Mouse (Mus musculus) lung, postnatal 14 days (tissue): Measurements from ENCODE around the gene Smap1.

Source experiments
- DNase-seq: peaks from one replicate; pipeline ENCODE4 v3.0.0; 2021

Smap1 gene

DNA sequence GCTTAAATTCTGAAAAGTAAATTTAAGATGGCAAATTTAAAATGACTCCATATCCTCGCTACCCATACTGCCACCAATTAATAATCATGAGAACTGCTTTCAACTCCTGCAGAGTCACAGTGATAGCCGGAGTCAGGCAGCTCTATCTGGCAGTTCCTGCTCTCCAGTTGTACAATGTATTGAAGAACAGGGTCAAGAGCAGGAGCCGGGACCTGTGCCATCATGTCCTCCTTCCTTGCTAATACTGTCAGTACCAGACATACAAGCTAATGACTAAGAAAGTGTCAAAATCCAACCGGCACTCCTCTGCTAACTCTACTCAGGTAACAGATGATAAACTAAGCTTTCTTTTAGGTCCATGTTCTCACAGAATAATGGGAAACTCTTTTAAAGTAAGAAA, 3.0 kb downstream of the Smap1 start:
- DNase-seq: no peak

DNA sequence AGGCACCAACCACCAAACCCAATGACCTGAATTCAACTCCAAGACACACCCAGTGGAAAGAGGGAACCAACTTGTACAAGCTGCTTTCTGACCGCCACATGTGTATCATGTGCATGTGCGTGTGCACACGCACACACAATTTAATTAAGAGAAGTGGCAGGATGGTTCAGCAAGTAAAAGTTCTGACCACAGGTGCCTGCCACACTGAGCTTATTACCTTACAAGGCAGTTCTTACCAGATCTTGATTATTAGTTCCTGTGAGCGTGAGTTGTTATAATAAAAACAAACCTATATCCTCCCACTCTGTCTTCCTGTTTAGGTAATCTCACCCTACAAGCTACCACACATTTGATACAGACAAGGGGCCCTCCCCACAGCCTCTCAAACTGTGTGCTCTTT, 6.6 kb downstream of the Smap1 start:
- no peak for DNase-seq

DNA sequence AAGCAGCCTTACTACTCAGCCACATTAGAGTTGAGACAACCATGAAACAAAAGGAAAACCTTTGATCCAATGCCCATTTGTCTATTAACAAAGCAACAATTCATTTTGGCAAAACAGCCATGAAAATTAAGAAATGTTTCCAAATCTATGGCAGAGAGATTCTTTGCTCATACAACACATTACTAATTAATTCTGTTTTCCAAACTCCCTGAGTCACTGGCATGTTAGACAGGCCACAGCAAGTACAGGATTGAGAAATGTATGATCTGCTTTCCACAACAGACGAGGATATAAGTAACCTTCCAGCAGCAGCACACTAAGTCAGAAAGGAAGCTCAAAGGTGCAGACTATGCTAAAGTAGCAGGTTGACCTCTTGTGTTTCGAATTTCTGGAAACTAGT, 9.1 kb downstream of the Smap1 start:
- no peak for DNase-seq

DNA sequence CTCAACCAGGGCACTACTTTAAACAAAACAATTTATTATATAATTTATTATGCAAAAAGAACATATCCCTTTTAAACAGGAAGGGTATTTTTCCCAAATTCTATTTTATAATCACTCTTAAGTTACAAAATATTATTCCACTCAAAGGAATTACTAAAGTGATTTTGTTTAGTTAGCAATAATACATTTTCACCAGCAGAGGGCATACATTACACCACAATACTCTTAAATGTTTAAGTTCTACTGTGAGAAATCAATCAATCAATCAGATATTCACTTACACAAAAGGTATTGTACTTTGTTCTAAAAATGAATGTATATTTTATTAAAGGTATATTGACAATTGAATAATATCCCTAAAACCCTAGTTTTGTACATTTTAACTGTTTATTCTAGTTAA, 16.0 kb downstream of the Smap1 start:
- no peak for DNase-seq

DNA sequence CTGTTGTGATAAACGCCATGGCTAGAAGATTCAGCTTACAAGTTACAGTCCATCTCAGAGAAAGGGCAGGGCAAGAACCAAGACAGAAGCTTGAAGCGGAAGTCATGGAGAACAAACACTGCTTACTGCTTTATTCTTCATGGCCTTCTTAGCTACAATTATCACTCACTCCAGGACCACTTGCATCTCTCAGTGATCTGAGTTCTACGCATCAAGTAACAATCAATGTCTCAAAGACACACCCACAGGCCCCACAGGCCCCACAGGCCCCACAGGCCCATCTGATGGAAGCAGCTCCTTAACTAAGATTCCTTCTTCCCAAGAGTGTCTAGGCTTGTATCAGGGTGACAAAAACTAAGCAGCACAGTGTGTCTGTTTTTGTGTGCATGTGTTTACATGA, 18.8 kb downstream of the Smap1 start:
- DNase-seq: no peak

DNA sequence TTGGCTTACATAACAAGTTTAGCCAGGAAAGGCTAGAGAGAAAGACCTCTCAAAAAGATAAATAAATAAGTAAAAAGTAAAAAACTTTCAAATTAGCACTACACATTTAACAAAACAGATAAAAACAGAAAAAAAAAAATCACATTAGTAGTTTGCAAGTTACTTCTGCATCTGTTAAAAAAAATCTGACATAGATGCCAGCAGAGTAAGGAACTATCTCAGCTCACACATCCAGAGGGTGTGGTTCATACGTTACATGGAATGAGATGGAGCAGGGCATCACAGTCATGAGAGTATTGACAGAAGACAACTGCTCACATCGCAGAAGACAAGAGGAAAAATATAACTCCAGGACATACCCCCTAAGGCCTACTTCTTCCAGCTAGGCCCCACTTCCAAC, 19.4 kb downstream of the Smap1 start:
- no peak for DNase-seq

DNA sequence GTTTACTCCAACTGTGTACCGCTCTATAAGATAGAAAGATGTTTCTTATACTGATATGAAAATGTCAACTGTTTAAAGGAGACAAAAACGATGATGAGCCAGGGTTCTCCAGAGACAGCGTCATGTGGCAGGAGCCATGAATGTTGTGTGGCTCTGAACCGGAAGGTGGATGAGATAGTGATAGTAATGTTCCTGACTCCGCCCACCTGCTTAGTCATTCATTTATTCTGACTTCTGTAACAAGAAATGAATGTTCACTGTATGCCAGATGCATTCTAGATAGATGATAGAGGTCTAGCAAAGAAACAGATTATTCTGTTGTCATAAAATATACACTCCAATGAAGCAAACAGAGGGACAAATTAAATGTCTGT, 22.5 kb downstream of the Smap1 start:
- no peak for DNase-seq

DNA sequence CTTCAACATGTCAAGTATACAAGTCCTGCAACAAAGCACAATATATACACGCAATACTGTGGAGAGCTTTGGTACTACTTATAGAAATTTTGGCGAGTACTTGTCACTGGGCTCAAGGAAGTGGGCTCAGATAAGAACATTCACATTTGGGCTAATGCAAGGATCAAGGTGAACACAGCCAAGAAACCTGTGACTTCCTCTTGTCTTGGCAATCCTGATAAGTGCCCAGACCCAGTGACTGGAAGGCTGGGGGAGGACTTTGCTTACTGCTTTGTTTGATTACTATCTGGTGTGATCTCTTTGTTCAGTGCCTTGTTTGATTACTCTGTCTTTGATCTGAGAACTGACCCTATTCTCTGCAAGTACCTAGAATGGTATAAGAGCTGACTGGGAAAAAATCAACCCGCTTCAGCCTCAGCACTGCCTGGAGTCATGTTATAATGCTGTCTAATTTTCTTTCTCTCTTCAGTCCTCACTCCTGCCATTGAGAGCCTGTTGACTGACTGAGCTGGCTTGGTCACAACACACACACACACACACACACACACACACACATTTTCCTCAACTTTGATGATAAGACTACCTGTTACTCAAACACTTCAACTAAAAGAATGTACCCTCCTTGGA, 23.0 kb downstream of the Smap1 start:
- DNase-seq: no peak

DNA sequence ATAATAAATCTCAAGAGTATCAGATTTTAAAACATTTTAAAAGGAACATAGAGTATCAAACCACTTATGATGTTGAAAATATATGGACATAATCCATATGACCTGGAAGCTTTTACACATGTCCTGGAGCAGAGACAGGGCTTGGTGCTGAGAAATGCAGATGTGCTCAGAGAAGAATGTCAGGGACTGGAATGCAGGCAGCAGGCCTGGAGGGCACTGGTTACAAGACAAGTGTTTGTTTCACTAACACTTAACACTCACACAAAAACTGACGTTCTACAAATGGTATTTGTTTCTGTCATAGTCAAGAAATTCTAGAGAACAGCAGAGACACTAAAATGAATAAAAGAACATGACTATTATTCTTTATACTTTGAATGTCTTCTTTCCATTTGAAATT, 30.0 kb downstream of the Smap1 start:
- no peak for DNase-seq

DNA sequence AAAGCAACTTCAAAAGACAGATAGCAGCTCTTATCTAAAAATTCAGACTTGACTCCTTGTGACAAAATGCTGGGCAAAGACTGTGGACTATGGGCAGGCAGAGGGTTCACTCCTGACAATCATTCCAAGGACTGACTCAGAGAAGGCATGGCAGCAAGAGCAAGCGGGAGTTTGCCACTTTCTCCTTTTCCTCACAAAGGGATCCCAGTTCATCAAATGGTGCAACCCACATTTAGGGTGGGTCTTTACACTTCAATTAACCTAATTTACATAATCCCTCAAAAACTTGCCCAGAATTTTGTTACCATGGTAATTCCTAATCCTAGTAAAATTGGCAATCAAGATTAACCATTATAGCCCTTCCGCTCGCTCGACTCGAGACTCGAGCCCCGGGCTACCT, 37.2 kb downstream of the Smap1 start:
- DNase-seq: no peak

DNA sequence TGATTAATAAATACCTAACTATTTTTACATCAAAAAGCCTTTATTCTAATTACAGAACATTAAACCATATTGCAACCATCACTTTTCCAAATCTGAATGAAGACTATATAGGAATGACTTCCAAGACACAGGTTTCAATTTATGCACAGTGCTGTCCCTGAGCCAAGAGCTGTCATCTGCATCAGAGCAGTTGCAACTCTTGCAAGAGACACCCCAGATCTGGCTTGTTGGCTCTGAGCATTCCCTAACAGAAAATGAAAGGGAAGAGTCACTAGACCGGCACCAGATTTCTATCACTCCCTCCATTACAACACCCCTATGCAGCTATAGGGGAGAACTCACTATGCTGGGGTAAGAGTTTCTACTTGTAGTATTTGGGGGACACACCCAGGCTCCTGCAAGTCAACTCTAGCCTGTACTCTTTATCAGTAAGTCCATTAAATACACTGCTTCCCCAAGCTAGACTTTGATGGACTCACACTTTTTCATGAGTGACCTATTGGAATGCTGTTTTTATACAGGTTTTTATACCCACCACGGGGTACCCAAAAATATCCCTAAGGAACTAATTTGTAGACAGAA, 37.9 kb downstream of the Smap1 start:
- DNase-seq: no peak

DNA sequence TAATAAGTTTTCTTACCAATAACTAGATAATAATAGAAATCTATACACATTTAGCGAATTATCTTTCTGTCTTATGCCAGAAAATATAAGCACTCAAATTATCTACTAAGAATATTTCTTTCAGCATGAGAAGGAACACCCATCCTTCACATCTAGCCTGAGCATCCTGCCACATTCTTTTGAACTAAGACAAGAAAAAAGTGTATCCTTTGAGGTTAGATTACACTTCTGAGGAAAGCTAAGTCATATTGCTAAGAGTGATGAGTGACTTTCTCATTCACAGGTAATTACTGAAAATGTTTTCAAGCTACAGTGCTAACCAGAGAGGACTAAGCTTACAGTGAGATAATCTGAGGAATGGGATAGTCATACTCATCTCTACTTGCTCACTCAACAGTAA, 39.4 kb downstream of the Smap1 start:
- DNase-seq: no peak

DNA sequence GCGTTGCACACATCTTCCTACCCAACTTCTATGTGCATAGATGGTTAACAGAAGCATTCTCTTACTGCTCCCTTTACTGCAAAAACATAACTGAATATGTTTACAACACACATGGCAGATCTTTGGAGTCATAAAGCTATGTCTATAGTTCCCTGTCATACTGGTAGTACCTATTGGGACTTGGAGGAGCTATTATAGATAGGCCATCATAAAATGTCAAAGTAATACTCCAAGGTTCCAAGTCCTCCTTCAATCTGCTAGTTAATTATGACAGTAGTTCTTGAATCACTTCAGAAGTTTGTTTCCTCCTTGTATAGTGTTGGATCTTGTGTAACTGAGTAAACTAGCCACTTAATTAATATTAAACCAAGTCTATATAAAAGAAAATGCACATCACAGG, 49.9 kb downstream of the Smap1 start:
- no peak for DNase-seq

DNA sequence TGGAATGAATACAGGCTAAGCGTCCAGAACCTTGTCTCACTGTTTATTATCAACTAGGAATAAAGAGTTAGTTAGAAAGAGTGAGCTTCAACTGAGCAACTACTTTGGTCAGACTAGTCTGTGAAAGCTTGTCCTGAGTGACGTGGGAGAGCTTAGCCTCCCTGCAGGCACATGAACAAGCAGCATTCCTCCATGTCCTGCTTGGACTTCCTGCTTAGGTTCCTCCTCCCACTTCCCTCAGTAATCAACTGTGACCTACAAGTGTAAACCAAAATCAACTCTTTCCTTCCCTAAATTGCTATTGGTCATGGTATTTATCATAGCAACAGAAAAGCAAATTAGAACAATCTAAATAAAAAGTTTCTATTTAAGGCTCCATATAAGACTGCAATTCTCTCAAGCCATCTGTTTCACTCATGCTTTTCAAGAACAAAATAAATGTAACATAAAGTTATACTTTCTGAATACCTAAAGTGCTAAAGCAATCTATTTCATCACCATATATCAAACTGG, 54.7 kb downstream of the Smap1 start:
- no peak for DNase-seq

DNA sequence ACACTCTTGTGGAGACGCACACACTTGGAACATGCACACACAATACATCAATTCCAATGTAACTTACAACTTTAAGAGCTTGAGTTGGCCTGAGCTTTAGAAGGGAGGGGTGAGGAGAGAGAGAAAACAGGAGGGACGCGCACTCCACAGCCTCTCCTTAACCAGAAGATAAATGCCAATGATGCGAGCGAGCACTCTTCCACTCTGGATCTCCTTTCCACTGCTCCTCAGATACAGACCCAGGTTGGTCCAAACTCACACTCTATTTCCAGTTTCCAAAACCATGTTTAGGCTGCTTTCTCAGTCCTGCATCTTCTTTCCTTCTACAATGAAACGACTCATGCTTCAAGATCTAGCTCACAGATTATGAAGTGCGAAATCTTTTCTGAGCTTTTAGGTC, 56.6 kb downstream of the Smap1 start:
- DNase-seq: no peak

DNA sequence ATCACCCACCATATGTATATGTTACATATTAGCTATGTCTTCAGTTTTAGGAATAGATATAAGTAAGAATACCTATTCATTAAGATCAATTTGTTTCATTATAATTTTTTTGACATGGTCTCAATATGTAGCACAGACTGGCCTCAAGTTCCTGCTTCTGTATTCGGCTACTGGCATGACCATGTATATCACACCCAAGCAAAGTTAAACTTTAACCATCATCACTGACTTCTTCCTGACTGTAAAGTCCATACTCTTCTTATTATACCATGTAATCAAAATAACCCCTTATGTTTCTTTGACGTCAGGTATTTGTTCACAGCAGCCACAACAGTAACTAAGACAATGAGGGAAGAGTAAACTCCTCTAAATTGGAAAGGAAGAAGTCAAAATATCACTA, 61.2 kb downstream of the Smap1 start:
- no peak for DNase-seq

DNA sequence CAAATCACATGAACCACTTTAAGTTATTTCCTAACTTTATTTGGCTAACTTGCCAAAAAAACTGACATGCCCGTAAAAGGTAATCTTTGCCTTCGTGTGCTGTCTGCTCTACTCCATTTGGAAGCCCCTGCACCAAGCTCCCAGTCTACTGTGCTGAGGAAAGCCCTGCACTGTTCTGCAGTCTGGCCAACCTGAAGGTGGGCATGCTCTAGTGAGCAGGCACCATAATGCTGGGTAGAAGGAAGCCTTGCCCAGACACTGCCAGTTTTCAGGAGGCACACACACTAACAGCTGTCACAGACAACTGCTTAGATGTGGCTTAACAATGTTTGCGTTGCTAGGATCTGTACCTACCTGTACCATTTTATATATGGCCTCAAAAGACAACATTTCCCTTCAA, 66.5 kb downstream of the Smap1 start:
- no peak for DNase-seq

DNA sequence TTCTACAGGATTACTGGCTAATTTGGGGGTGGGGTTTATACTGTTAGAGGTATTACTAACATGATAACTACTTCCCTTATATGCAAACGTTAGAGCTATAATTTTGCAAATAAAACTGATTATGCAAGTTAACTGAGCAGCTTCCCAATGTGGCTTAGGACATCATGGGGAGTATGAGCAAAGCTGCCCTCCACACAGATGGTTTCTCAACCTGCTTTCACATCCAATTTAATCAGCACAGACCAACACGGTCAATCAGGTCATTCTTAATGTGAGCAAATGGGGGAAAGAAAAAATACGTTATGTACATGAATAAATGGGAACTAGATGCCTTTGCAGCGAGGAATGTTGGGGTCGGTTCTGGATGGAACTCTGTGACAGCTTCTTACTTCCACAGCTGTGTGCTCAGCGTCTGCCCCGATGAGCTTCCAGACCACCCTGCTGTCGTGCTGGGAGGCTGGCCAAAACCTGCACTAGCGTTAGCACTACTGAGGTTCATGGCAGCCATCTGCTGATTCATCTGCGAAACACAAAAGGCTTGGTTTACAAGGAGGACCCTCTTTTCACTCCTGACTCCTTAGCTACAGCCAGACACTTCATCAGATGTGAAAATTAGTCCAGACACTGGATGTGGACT, 76.0 kb downstream of the Smap1 start:
- DNase-seq: no peak

DNA sequence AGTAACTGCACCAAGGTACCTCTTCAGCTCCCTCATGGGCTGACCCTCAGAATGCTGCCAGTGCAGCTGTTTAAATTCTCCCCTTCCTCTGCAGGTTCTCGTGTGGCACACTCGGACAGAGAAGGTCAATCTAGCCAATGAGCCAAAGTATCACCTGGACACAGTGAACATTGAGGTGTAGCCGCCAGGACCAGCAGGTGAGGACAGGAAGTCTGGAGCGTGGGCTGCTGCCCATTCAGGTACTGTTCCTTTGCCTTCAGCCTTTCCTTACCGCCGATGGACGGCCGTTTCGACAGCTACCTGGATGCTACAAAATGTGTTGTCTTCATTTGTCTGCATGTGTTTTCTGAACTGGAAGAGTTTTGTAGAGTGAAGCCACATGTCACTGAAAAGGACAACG, 77.1 kb downstream of the Smap1 start:
- no peak for DNase-seq

DNA sequence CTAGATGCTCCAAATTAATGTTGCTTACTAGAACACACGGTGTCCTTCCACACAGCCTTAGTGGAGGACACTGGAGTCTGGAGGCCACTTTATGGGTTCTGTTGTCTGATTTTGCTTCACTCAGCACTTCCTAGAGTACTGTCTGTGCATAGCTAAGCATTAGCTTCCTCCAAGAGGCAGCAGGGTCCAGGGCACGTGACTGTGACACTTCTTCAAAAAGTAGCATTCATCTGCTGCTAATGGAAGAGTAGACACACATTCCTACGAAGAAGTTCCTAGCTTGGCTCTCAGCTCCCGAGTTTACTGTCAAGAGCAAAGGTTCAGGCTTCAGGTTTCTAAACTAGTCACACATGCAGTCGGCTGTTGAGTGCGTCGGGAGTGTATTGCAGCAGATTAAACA, 78.3 kb downstream of the Smap1 start:
- DNase-seq: no peak

DNA sequence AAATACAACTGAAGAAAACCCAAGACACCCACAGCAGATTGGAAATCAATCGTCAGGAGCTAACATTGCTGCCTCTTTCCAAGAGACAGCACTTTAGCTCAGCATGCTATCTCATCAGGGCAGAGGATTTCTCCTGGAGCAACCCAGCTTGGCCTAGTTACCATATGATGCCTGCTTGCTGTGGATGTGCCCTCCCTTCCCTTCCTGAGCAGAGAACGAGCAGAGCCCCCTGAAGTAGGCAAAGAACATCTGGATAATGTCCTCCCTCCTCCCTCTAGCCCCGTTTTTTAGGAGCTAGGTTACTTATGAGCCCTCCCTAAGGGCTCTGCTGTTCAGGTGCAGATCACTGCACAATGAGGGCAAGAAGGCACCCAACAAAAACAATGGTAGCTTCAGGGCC, 79.5 kb downstream of the Smap1 start:
- DNase-seq: no peak

DNA sequence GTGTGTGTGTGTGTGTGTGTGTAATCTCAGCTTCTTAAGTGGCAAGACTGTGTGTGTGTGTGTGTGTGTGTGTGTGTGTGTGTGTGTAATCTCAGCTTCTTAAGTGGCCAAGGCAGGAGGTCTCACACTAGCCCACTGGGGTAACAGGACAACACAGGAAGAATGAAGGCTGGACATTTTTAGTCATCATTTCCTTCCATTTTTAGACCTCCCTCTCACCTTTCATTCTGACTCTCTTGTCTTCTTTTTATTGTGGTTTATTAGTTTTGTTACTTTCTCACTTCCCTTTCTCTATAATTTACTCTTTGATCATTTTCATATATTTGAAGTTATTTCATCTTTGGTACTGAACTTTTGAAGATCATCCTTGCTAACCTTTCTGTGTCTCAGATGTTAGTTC, 81.2 kb downstream of the Smap1 start:
- no peak for DNase-seq

DNA sequence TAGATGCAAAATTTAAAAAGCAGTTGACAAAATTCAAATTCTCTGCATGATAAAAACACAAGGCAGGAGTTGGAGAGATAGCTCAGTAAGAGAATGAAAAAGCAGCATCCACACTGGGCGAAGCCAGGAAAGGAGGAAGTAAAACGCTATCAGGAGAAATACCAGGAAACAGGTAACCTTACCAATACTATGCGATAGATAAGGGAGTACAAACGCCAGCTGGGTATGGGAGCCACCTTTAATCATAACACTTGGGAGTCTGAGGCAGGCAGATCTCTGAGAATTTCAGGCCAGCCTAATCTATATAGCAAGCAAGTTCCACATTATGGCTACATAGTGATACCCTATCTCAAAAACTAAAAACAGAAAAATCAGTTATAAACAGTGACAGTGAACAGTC, 85.5 kb downstream of the Smap1 start:
- no peak for DNase-seq

DNA sequence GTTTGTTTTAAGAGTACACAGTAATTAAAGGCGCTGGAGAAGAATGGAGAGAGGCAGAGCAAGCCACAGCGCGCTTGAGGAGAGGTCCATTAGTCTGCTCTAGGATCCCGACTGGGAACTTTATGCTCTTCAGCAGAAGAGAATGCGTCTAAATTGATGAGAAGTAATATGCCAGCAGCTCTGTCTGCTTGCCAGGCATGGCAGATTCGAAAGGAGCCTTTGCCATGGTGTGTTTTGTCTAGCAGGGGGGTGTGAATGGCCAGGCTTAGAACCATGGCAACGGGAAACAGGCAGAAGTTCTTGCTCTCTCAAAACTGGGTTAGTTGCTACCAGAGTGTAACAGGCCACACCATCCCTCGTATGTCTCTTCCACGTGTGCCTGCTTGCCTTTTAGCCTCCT, 87.3 kb downstream of the Smap1 start:
- DNase-seq: no peak

DNA sequence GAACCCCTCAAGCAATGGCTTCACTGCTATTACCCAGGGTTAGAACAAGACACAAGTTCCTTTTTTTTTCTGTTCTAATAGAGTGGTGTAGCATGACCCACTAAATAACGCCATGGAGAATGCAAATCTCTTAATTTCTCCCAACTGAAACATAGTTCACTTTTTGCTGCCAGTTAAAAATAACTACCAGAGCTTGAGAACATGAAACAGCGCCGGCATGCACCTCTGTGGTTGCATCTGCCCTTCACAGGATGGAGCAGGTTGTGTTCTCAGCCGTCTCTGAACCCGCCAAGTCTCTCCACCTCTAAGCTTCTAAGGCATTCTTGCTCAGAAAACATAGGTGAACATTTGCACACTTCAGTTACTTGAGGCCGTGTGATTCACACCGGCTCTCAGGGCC, 87.9 kb downstream of the Smap1 start:
- DNase-seq: no peak
